Mouse (Mus musculus) olfactory bulb, adult 2 months (tissue): Measurements from ENCODE around the gene Ric3. TPM values are rescaled to one million over a fixed set of nuclear protein-coding genes. Genes with fewer than 3 reads are reported as not detected.
"Not testable (repeated sequence)": the region's sequence is repeated elsewhere in the genome, so short reads cannot be mapped to it uniquely, and the experiment has no call there.

Experiments
- H3K27ac ChIP-seq: fragments of 200-500 bp; 2 replicates; pipeline ENCODE4 v1.5.1; 2012; ENCODE audit warnings: low read depth, low read length; ENCODE audit not compliant: insufficient read depth
- H3K4me1 ChIP-seq: fragments of 200-500 bp; 2 replicates; pipeline ENCODE4 v1.6.1; 2012; ENCODE audit warnings: low read length; ENCODE audit not compliant: control insufficient read depth, insufficient read depth
- H3K4me3 ChIP-seq: fragments of 200-500 bp; 2 replicates; pipeline ENCODE4 v1.5.1; 2012; ENCODE audit warnings: mild to moderate bottlenecking, low read depth, low read length, moderate library complexity; ENCODE audit not compliant: insufficient read depth
- CTCF ChIP-seq: fragments of 200-500 bp; IDR thresholded peaks from 2 replicates; pipeline ENCODE4 v1.5.1; 2012; ENCODE audit warnings: low read depth, mild to moderate bottlenecking, low read length, moderate library complexity; ENCODE audit not compliant: insufficient read depth
- POLR2A ChIP-seq: fragments of 200-500 bp; IDR thresholded peaks from 2 replicates; pipeline ENCODE4 v1.6.1; 2012; ENCODE audit warnings: mild to moderate bottlenecking, low read depth, low read length, moderate library complexity; ENCODE audit not compliant: insufficient read depth
- WGBS: fragments of 180-500 bp; shearing (Covaris S2); methylation state at CpG from one replicate; pipeline ENCODE4 v1.1.7; 2018; 5-methylcytosine and 5-hydroxymethylcytosine counted together
- polyA plus RNA-seq: library from polyadenylated mRNA; stranded (reverse); fragments of >200 nt; gene quantifications from 2 replicates; pipeline ENCODE4 v1.2.4, GENCODE M21; 2012; ENCODE audit warnings: low replicate concordance; ENCODE audit not compliant: missing spikeins, insufficient read depth, insufficient read length

Ric3 gene
- not detected in 2 replicates for polyA plus RNA-seq

DNA sequence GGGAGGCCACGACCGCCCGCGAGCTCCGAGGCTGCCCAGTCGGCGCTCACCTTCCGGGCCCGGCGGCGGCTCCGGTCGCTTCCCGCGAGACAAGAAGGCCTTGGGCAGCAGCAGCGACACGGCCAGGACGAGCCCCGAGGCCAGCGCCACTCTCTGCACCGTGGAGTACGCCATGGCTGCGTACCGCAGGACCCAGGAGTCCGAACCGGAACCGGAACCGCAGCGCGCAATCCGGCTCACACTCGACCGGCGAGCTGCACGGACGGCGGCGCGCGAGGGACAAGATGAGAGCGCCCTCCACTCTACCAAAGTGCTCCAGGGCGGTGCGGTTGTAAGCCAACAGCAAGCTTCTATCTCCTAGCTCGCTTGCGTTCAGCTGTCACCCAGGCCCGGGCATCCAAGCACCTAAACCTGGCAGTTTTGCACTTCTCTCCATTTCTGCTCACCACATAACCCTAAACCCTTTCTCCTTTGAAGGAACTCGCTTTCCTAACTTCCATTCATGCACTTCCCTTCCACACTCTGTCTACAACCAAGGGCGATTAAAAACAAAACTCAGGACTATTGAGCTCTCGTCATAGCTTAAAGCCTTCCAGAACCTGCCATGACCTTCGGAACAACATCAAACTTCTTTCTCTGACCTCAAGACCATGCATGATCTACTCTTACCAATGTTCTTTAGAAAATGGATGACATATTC lies at the start of gene Ric3:
Ric3 (minus strand) TSS at position 219 of the 700 bp plus-strand sequence.
- peak within 1 kb of the TSS; percentile 70 for H3K4me3 ChIP-seq
- TF ChIP-seq POLR2A = peak; percentile 45; the same call in 1 of the 2 replicates
- TF ChIP-seq CTCF = no peak
- H3K4me1 ChIP-seq = no peaks in the 10 kb centered on the region
- H3K27ac ChIP-seq = no peak within 1 kb of the TSS
- WGBS = 3% methylated on average over 50 of the region's 50 CpGs

DNA sequence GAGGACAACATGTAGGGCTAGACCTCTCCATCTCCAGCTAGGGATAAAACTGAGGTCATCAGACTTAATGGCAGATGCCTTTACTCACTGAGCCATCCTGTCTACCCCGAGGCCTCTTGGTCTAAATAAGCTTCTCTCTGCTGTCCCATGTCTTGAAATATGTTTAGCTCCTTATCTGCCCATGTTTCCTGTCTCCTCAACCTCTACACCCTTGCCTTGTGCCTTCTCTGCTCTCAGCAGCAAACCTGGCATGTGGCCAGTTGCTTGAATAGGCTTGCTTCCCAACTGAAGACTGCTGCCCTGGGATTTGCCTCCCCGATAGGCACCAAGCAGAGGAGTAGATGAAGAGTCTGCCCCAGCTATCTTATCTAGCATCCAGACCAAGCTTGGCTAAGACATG lies 48.4 kb upstream of the Ric3 start:
- 76% methylated on average over 2 of the region's 2 CpGs for WGBS
- TF ChIP-seq CTCF (no peak), POLR2A (no peak)

DNA sequence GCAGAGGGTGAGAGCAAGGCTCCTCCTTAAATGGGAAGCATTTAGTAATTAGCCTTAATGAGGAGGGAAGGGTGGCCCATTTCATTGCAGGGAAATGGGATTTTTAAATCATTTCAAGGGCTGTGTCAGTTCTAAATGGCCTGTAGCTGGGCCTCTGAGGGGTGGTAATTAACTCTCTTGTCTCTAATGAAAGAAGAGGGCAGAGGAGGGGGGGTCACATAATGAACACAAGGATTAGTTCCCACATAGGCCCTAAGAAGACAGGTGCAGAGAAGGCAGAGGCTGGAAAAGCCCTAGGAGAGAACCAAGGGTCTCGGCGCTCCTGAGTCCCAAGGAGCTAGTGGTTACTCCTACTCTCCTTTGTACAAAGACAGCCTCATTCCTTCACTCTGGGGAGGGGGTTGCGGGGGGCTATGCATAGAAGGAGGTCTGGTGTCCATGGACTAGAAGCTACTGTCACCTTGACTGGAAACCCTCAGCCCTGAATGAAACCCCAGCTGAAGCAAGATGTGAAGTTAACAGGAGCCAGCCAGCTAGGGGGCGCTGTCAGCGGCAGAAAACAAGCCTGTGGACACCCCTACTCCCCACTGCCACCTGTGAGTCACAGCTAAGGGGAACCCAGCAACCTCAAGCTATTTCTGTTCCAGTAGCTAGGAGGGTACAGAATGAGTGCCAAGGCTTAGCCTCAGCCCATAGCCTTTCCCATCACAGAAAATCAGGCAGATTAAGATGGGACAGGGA lies 47.0 kb upstream of the Ric3 start:
- no peak overlapping the region for H3K27ac ChIP-seq
- H3K4me3 ChIP-seq = no peak overlapping the region
- TF ChIP-seq POLR2A = no peak
- TF ChIP-seq CTCF = no peak
- WGBS = 71% methylated on average over 5 of the region's 5 CpGs
- no peaks in the 10 kb centered on the region for H3K4me1 ChIP-seq

More for the DNA sequence above, 48.4 kb upstream of the Ric3 start:
- no peak overlapping the region for H3K27ac ChIP-seq
- H3K4me3 ChIP-seq = no peak overlapping the region
- peaks cover 3% of the 10 kb centered on the region for H3K4me1 ChIP-seq

DNA sequence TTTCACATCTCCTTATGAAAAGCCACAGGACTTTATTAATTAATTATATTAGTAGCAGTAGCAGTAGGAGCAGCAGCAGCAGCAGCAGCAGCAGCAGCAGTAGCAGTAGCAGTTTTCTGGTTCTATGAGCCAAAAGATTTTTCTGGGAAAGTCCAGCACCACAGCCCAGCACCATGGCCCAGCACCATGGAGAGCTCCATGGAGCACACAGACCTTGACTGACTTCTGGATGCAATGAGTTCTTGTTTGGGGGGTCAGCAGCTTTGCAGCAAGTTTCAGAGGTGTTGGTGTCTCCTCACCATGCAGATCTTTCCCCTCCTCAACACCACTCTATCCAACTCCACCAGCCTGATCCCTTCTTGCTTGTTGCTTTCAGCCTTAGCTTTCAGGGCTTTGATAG lies 46.3 kb upstream of the Ric3 start:
- Histone ChIP-seq H3K4me3 (no peak overlapping the region), H3K4me1 (no peaks in the 10 kb centered on the region), H3K27ac (no peak overlapping the region)
- no peak for TF ChIP-seq CTCF
- no peak for TF ChIP-seq POLR2A

DNA sequence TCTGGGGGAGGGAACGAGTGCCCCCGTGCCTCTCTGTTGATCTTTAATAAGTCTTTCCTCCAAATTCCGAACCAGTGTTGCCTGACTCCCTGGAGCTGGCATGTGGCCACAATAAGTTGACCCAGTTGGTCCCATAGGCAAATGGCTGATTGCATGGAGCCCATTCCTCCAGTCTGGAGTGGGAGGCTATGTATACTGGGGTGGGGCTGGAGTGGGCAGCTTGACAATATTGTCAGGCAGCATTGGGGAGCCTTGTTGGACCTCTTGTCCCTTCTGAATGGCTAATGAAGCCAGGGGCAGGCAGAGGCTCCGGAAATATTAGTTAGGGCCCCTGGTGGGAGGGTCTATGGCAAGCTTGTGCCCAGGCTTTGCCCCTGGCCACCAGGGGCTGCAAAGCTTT lies 32.8 kb upstream of the Ric3 start:
- TF ChIP-seq CTCF (no peak), POLR2A (no peak)
- Histone ChIP-seq H3K4me3 (no peak overlapping the region), H3K4me1 (peaks cover 5% of the 10 kb centered on the region; the same call in 1 of the 2 replicates), H3K27ac (no peak overlapping the region)
- WGBS = 21% methylated on average over 4 of the region's 4 CpGs

DNA sequence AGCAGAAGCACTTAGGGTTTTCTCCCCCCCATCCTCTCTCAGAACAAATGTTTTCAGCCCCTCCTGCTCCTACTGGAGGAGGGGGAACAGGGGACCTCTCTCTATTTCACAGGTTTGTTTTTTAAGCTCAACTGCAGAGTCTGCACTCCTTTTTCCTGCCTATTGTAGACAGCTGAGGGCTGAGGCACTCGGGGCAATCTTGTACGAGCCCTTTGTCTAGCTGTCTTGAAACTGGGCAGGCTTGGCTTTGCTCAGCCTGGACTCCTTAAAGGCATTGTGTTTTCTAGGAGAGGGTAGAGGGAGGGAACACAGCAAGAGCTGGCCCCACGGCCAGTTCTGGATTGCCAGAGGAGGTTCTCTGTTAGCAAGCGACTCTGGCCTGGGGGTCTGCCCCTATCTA lies 32.4 kb upstream of the Ric3 start:
- not testable (repeated sequence) for H3K27ac ChIP-seq, H3K4me3 ChIP-seq, H3K4me1 ChIP-seq
- WGBS = 11% methylated on average over 1 of the region's 4 CpGs

DNA sequence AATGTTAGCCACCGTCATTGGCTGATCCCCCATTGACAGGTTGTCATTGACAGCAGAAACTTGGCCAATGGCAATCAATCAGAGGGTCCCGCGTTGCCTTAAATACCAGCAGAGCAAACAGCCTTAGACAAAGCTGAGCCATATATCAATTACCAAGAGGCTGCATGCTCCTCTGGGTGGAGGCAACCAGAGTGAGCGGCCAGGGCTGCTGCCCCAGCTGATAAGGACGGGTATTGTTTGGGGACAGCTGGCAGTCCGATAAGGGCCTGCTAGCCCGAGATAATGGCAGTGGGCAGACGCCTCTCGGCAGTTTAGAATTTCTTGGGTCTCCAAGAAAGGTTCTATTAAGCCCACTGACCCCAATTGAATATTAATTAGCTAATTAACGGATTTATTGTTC lies 31.8 kb upstream of the Ric3 start:
- H3K4me3 ChIP-seq = no peak overlapping the region
- H3K27ac ChIP-seq = no peak overlapping the region
- H3K4me1 ChIP-seq = peaks cover 5% of the 10 kb centered on the region; the same call in 1 of the 2 replicates
- TF ChIP-seq CTCF (no peak), POLR2A (no peak)
- WGBS = 48% methylated on average over 10 of the region's 10 CpGs

DNA sequence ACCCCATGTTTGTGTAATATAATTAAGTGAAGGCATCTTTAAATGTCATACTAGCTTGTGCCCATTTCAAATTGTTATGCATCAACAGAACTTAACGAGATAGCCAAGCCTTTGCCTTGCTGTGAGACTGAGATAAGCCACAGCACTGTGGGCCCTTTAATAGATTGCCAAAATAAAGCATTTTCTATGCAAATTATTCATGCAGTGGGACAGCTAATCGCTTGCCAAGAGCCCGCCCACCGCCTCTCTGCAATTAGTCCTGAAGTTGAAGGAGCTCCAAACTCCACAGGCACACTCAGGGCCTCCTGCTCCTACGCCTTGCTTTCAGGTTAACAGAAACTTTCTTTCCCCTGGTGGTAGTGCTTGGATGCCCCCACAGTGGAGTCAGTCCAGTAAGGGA lies 27.9 kb upstream of the Ric3 start:
- TF ChIP-seq POLR2A (no peak), CTCF (no peak)
- 31% methylated on average over 5 of the region's 5 CpGs for WGBS
- Histone ChIP-seq H3K4me3 (no peak overlapping the region), H3K27ac (no peak overlapping the region), H3K4me1 (peaks cover 3% of the 10 kb centered on the region; the same call in 1 of the 2 replicates)

DNA sequence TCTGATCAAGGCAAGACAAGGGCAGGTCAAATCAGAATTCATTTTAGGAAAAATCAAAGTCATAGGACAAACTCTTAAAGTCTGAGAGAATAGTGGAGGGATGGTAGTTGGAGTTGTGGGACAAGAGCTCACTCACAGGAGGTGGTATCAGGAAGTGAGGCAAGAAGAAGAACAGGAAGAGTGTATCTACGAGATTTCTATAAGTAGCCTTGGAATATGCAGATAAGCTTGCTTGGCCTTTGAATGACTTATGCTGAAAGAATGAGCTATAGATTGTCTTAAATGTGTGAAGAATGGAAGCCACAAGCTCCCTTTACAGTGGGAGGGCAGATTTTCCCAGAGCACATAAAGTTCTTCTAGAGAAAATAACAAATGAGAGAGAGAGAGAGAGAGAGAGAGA lies 21.8 kb upstream of the Ric3 start:
- TF ChIP-seq CTCF (no peak), POLR2A (no peak)
- no peak overlapping the region for H3K27ac ChIP-seq
- WGBS = 82% methylated on average over 1 of the region's 1 CpGs

More for the DNA sequence above, 21.8 kb upstream of the Ric3 start:
- no peaks in the 10 kb centered on the region for H3K4me1 ChIP-seq
- H3K4me3 ChIP-seq = no peak overlapping the region
